ENCODE assay signal across 9 mouse cellular contexts in the genomic region with DNA sequence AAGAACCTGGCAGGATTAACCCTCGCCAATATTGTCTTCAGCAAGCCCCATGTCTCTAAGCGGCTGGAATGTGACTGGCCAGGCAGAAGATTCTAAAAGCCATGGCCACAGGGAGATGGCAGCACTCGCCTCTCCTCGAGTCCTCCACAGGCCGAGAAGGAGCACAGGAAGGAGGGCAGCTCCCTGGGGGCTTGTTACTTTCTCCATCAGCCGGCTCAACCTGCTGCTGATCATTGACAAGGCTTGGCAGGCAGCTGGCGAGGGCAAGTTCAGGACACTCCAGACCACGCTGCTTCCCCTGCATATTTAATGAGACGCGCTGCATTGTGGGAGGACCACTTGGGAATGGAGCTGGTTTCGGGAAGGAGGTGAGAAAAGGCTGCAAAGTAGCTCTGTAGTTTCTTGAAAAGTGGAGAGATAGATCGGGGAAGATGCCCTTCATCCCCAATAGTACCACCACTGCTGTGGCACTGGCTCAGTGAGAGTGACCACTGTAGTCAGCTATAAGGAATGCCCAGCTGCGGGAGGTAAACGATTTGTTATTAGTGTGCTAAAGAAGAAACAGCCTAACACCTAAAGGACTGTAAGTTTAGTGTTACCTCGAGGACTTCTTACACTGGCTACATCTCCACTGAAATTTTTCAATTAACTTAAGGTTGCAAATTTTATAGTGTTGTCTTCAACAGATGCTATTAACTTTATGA.
DNase-seq lines count a peak whose midpoint lies in the region; ATAC-seq and TF ChIP-seq lines count a peak whose summit lies in the region.
"Had no signal": no experiment of that assay in that cellular context is flagged by ENCODE, and none has a peak within 500 bp of the region (broad histone marks: within the 10 kb centered on the region; RNA-seq: fewer than 3 reads in every experiment).

No protein-coding gene starts in this region.

- peak overlapping the region; percentile 49; the same call in 1 of the 2 replicates for H3K27ac ChIP-seq in hindbrain, embryonic 15.5 days (replicated peaks)
- H3K27ac ChIP-seq in left cerebral cortex, adult 2 months: peak overlapping the region; percentile 28

- peak overlapping the region; percentile 71 for H3K4me2 ChIP-seq in hindbrain, embryonic 15.5 days

- 14% methylated on average over 15 of the region's 15 CpGs for WGBS in hindbrain, embryonic 15.5 days

- TF ChIP-seq CTCF in left cerebral cortex, adult 2 months (IDR thresholded peaks at IDR 0.05): peak; percentile 19

- H3K9me3 ChIP-seq in hindbrain, embryonic 15.5 days: no peaks in the 10 kb centered on the region

- H3K36me3 ChIP-seq in hindbrain, embryonic 15.5 days: no peaks in the 10 kb centered on the region

- DNase-seq in R1 (ENCODE audit: low read depth, low spot score): peak; percentile 66
- peak; percentile 20 to 25 for DNase-seq in cerebellum, postnatal 36 days
- peak; percentile 33 to 49 for DNase-seq in gastrocnemius, adult 8-10 months (ENCODE audit: low spot score in 2 of 2)
- peak; percentile 29 to 43 for DNase-seq in left cerebral cortex, adult 2 months (ENCODE audit: extremely low spot score in 1 of 2, low spot score in 2 of 2)
- DNase-seq in lung, postnatal 14 days: peak; percentile 32
- DNase-seq in right cerebral cortex, postnatal 25 days: peak; percentile 37
- no peak for DNase-seq in spleen, postnatal 4 days (ENCODE audit: low spot score in 2 of 2)

- peaks cover 38% of the 10 kb centered on the region for H3K4me1 ChIP-seq in hindbrain, embryonic 15.5 days (replicated peaks)

- no peaks in the 10 kb centered on the region for H3K27me3 ChIP-seq in hindbrain, embryonic 15.5 days
- H3K27me3 ChIP-seq: Patski had no signal

- intact Hi-C loops in left cerebral cortex, adult 2 months (cut with DNase I): loop anchor here (5.0 kb wide), 1 partner anchor 146 kb away; no protein-coding TSS in a partner anchor

- H3K4me3 ChIP-seq in hindbrain, embryonic 15.5 days: peak overlapping the region; percentile 35
- H3K4me3 ChIP-seq in left cerebral cortex, adult 2 months: peak overlapping the region; percentile 26

- ATAC-seq in hindbrain, embryonic 15.5 days (ENCODE audit: low FRiP score, low read depth): peak; percentile 70
- ATAC-seq: Patski had no signal

- H3K9ac ChIP-seq in hindbrain, embryonic 15.5 days: peak overlapping the region; percentile 27; the same call in 1 of the 2 replicates

Comparison
In these comparisons a context has a peak if more than half of its experiments do, and no peak if none do; other contexts are left out.
1. DNase-seq: peak in R1 (single experiment), cerebellum, postnatal 36 days (2 of 2), gastrocnemius, adult 8-10 months (2 of 2), left cerebral cortex, adult 2 months (2 of 2), lung, postnatal 14 days (single experiment) and right cerebral cortex, postnatal 25 days (single experiment); none in spleen, postnatal 4 days (0 of 2).